Mouse (Mus musculus): ENCODE data around the gene Gm5072. TPM values are rescaled to one million over a fixed set of nuclear protein-coding genes. Genes with fewer than 3 reads are reported as not detected.
"Not testable (repeated sequence)": the region's sequence is repeated elsewhere in the genome, so short reads cannot be mapped to it uniquely, and the experiment has no call there.

Gene Gm5072
- not detected for polyA plus RNA-seq (2017; shearing (Covaris generic))

DNA sequence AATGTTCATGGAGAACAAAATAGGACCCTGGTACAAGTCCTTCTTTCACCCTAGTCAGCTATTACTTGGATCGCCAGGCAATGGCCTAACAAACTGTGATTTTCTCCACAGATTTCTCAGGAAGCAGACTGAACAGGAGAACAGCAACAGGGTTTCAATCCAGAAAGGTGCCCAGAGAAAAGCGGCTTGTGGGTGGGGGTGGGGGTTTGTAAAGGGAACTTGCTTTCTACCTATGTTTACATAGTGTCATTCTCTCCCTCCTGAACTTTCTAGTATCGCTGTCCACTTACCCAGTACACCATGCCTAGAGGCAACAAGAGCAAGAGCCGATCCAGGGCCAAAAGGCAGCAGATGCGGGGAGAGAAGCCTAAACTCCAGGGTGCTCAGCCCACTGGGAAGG lies at the start of gene Gm5072:
Gene Gm5072, plus strand, starts transcription at position 301 of the 400 bp plus-strand sequence.
- not testable (repeated sequence) for ATAC-seq

Other genes with a start within 250 kb of the Gm5072 start
- gene Mageb2, start 60.8 kb upstream of the Gm5072 start, polyA plus RNA-seq (2017; shearing (Covaris generic)), result not detected
- gene Gm8914, start 87.6 kb downstream of the Gm5072 start, polyA plus RNA-seq (2017; shearing (Covaris generic)), result not detected
- not detected for gene 1700084M14Rik, start 183.4 kb downstream of the Gm5072 start, polyA plus RNA-seq (2017; shearing (Covaris generic))
- not detected for gene Gm14781, start 239.7 kb downstream of the Gm5072 start, polyA plus RNA-seq (2017; shearing (Covaris generic))